Mouse (Mus musculus) urinary bladder, adult 18-20 months (tissue): ENCODE data around the gene Taar2.

Experiments
- DNase-seq, 2 experiments: peaks; one replicate each; pipeline ENCODE4 v3.0.0; 2022; ENCODE audit warnings: low spot score in 2 of 2, mixed read lengths in 2 of 2

Gene Taar2

DNA sequence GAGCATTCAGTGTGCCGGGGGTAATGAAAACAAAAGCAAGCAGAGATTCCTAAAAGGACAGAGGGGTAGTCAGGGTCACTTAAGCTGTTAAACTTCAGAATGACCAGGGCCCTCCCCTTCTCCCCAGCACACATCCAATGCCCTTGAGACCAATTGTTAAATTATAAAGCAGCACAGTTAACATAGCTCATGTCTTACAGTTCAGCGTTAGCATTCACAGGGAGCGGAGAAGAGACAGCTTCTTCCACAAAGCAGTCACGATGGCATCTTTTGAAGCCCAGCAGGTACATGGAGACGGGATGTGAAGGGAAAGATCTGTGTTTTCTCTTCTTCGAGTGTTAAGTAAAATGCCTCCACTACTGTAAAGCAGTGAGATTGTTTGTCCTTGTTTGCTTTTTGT is at the start of gene Taar2:
Gene Taar2 (plus strand): TSS at position 261 of the 400 bp plus-strand sequence.
- DNase-seq: no peak

DNA sequence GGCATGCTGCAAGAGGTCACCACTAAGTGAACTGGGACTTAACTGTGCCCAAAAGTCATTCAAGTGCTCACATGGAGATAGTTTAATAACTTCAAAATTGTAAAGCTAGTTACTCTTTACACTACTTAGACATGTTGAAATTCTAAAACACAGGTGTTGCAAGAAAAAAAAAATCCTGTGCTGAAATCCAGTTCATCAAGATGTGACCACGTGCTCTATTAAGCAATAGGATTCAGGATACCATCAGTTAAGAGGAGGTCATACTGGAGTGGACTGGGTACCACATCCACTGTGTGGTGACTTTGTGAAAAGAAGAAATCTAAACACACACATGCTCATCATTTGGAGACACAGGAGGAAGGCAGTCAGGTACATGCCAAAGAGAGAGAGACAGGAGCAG is 45.4 kb upstream of the Taar2 start:
- DNase-seq: no peak

DNA sequence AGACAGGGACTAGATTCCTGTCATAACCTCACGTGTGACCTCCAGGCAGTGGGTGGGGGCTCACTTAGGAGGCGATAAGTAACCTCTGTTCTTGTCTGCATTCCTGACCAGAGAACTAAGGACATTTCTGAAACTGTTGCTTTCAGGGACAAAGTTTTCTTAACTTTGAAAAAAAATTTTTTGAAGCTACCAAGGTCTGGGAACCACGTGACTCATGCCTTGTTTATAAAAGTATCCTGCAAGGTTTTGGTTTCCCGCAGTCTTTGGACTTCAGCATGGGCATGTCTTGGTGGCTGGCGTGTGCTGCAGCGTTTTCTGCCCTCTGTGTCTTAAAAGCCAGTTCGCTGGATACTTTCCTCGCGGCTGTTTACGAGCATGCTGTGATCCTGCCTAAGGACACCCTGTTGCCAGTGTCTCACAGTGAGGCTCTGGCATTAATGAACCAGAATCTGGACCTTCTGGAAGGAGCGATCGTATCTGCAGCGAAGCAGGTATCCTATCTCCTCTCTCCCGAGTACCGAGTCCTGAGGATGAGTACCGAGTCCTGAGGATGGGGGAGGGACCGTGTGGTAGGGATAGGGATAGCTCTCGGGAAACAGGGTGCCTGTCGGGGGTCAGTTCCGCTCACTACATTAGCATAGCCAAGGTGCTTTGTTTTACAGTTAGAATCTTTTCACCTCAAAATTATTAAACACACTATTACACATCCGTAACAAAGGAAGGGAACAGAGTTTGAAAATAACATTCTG is 43.6 kb upstream of the Taar2 start, which contains the start of gene Vnn1:
Gene Vnn1 (plus strand): TSS at position 88 of the 749 bp plus-strand sequence.
- DNase-seq: no peak

DNA sequence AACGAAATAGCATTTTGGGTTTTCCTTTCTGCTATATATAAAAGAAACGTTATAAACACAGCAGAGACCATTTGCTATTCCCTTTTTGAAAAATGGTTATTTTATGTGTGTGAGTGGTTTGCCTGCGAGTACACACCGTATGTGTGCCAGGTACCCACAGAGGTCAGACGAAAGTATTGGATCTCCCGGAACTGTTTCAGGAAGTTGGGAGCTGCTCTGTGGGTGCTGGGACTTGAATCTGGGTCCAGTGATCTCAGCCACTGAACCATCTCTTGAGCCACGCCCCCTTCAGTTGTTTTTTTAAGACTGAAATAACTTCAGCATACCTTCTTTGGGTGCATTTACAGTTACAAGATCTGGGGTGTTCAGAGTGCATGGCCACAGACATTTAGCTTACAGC is 43.0 kb upstream of the Taar2 start:
- no peak for DNase-seq

DNA sequence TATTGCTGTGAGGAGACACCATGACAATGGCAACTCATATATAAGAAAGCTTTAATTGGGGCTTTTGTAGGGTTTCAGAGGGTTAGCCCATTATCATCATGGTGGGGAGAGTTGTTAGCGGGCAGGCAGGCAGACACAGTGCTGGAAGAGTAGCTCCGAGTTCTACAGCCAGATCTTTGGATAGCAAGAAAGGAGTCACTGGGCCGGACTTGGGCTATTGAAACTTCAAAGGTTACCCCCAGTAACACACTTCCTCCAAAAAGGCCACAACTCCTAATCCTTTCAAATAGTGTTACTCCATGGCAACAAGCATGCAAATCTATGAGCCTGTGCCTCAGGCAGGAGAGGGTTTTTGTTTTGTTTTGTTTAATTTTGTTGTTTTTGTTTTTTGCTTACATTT is 37.3 kb upstream of the Taar2 start:
- DNase-seq: no peak

DNA sequence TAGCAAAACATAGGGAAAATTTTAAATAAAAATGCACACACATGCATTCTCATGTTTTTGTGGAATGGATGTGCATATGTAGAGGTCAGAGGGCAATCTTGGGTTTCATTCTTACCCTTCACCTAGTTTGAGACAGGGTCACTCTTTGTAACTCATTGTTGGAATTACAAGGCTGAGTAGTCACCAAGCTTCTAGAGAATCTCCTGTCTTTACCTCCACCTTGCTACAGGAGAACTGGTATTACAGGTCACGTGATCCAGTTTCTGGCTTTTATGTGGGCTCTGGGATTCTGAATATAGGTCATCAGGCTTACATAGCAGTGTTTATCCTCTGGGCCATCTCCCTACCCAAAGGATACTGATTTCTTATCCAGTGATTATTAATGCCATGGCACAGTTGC is 32.7 kb upstream of the Taar2 start:
- DNase-seq: no peak

DNA sequence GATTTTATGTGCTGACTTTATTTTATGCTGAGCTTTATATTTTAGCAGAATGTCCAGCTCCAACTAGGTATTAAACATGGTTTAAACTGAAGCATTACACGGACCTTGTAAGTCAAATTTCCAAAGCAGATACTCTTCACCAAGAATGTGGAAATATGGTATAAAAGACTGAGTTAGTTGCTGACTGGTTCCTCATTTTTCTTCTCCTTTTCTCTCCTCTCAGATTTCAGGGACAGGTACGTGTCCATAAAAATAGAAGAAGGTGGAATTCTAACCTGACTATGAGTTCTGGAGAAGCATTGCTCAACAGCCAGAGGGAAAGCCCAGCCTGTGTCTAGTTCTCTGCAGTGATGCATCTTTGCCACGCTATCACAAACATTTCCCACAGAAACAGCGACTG is 18.3 kb upstream of the Taar2 start, which contains the start of gene Taar1:
Gene Taar1 (plus strand): TSS at position 301 of the 400 bp plus-strand sequence.
- DNase-seq: no peak

DNA sequence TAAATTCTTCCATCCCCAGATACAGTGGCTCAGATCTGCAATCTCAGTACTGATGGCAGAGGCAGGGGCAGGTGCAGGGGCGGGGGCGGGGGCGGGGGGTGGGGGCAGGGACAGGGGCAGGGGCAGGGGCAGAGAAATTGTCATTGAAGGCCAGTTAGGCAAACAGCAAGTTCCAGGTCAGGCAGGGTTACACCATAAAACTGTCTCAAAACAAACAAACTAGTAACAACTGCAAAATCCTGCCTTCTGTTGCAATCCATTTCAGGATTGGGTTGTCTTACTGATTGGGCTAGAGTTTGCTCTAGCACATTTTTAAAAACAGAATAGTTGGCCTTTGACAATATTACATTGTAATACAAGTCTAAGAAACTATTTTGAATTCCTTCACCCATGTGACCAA is 15.9 kb upstream of the Taar2 start:
- DNase-seq: no peak

DNA sequence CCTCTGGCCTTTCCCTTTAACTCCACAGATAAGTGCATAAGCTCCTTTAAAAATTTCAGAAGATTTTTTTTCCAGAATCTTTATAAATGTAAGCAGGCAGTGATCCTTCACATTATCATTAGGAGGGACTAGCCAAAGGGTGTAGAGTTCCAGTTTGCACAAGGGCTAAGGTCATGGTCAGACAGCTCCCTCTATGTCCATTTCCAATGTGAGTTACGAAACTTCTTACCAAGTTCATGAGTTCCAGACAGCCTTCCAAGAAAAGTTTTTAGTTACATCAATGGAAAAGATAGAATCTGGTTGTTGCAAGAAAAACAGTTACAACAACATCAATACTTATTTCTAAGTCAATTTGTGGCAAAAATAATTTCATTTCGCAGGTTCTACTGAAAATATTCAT is 14.4 kb upstream of the Taar2 start:
- no peak for DNase-seq

DNA sequence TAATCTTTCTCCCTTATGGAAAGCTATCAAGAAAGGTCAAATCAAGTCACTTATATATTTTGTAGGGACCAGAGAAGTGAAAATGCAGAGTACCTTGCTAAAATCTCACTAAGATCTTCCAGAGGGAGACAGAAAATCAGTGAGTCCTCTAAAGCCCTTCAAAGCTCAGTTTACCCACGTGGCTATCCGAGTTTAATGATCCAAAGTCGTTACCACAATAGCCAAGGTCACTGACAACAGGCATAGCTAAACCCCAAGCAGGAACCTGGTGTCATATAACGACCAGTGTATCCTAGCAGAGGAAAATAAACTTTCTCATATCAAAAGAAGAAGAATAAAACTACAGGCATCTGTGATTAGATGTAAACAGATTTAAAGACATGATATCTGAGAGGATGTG is 759 bp upstream of the Taar2 start:
- no peak for DNase-seq

DNA sequence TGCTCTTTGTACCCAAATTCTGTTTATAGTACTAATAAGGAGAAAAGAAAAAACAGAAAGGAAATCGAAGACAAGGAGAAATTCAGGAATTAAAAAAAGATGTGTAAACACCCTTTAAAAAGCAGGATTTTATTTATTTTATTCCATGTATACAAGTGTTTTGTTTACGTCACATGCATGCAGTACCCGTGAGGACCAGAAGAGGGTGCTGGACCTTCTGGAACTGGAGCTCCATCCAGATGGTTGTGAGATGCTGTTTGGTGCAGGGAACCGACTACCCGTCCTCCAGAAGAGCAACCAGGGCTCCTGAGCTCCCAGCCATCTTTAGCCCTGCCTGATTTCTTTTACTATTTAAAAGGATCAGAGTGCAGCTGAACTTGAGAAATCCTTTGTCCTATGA is 4.1 kb downstream of the Taar2 start:
- no peak for DNase-seq

DNA sequence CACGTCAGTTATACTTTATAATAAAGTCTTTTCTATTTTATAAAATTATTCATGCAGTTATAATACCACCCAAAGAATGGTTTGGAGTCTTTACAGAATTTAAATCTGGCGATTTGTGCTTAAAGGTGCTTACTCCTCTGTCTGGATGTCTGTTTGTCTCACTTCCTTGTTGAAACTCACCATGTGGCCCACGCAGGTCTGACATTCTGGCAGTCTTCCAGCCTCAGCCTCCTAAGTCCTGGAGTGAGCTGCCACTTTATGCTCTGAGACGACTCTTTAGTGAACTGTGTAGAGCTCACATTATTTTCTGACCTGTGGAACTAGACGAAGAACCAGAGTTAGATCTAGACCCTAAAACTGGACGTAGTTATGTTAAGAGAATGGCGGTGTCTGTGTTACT is 9.7 kb downstream of the Taar2 start:
- DNase-seq: no peak

DNA sequence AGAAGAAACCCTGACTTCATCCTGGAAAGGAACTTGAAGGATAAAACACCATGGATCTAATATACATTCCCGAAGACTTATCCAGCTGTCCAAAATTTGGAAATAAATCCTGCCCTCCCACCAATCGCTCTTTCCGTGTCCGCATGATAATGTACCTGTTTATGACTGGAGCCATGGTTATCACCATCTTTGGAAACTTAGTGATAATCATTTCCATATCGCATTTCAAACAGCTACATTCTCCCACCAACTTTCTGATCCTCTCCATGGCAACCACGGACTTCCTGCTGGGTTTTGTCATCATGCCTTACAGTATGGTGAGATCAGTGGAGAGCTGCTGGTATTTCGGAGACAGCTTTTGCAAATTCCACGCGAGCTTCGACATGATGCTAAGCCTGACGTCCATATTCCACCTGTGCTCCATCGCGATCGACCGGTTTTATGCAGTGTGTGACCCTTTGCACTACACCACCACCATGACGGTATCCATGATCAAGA is 11.2 kb downstream of the Taar2 start, which contains the start of gene Taar3:
Gene Taar3 (plus strand): TSS at position 51 of the 498 bp plus-strand sequence.
- DNase-seq: no peak

DNA sequence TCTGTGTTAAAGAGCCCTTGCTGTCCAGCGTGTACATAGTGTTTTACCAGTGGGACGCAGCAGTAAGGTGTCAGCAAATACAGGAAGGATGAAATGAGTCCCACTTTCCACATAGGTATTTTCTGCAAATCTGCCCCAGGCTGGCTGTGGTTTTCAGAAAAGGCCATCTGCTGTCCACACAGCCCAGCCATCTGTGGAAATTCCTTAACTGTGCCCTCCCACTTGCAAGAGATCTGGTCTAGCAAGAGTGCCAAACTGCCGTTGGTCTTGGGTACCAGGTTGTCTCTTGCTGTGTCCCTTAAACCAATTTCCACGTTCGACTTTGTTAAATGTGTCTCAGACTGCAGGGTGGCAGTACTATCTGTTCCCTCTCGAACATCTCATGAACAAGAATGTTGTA is 13.3 kb downstream of the Taar2 start:
- no peak for DNase-seq

DNA sequence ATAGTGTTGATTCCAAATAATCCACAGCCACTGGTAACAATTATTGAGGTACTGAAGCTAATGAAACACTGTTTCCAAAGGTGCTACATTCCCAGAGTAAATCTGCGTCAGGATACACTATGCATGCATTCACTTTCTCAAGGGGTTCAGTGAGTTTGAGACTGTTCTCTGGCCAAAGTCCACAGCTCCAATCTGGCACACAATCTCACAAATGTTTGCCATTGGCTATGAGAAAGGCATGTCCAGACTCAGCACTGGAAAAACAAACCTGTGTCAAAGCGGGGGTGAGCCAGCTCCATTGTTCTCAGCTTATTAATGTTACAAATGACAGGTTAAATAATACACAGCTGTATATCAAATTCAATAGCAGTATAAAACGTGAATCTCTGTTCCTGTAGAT is 20.7 kb downstream of the Taar2 start:
- peak; percentile 15 to 58 for DNase-seq

DNA sequence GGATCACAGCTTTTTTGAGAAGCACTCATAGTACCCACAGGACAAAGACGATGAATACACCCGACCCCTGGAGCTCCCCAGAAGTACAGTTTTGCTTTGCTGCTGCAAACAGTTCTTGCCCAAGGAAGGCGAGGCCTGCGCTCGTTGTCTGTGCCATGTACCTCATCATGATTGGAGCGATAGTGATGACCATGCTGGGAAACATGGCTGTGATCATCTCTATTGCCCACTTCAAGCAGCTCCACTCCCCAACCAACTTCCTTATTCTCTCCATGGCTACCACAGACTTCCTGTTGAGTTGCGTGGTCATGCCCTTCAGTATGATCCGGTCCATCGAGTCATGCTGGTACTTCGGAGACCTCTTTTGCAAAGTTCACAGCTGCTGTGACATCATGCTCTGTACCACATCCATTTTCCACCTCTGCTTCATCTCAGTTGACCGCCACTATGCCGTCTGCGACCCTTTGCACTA is 22.1 kb downstream of the Taar2 start, which contains the start of gene Taar4:
Gene Taar4 (plus strand): TSS at position 51 of the 472 bp plus-strand sequence.
- DNase-seq: no peak

DNA sequence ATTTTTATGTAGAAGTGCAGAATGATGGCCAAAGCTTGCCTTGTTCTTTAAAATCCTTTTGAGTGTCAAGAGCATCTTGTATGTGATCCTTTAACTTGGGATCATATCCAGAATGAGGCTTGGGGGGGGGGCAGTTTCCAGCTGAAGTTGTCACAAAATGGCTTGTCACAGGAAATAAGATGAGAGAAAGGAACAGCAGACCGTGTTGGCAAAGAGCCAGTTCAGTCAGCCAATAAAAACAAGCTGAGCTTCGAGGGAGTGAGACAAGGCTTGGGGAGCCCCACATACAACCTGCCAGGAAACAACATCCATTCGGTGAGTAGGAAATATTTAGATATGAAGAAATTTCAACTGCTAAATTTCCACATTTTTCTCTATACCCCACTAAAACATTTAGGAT is 25.1 kb downstream of the Taar2 start:
- no peak for DNase-seq

DNA sequence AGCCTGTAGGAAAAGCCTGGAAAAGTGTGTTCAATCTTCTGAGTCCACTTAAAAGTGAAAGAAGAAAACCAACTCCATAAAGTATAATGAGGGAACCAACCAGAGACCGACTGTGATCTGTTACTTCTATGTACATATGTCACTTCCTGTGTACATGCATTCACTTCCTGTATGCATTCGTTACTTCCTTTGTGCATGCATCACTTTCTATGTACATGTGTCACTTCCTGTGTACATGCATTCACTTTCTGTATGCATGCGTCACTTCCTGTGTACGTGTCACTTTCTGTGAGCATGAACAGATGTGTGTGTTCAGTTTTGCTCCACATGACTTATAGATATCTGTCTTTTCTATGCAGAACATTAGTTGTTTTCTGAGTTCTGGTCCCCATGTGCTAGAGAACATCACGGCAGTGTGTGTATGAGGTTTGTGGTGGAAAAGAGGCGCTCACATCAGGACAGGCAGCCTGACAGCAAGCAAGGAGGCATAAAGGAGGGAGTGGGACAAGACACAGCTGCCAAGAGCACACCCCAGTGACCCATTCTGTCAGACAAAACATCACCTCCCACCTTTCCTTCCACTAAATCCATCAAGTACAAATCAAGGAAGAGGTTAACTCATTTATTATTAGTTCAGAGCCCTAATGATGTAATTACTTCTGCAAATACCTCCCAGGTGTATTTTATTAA is 26.7 kb downstream of the Taar2 start:
- DNase-seq: no peak

DNA sequence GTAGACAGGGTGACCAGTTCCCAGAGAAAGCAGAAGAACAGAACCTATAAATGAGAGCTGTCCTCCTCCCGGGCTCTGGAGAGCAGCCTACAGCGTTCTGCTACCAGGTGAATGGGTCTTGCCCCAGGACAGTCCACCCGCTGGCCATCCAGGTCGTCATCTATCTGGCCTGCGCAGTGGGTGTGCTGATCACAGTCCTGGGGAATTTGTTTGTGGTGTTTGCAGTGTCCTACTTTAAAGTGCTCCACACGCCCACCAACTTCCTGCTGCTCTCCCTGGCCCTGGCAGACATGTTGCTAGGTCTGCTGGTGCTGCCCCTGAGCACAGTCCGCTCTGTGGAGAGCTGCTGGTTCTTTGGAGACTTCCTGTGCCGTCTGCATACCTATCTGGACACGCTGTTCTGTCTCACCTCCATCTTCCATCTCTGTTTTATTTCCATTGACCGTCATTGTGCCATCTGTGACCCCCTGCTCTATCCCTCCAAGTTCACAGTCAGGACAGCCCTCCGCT is 32.3 kb downstream of the Taar2 start, which contains the start of gene Taar5:
Gene Taar5 (plus strand): TSS at position 51 of the 510 bp plus-strand sequence.
- no peak for DNase-seq

DNA sequence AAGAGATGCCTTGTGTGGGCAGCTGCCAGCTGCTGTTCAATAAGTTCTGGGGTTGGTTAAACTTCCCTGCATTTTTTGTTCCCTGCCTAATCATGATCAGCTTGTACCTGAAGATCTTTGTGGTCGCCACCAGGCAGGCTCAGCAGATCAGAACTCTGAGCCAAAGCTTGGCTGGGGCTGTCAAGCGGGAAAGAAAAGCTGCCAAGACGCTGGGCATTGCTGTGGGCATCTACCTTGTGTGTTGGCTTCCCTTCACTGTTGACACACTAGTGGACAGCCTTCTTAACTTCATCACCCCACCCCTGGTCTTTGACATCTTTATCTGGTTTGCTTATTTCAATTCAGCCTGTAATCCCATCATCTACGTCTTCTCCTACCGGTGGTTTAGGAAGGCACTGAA is 32.9 kb downstream of the Taar2 start:
- DNase-seq: no peak

DNA sequence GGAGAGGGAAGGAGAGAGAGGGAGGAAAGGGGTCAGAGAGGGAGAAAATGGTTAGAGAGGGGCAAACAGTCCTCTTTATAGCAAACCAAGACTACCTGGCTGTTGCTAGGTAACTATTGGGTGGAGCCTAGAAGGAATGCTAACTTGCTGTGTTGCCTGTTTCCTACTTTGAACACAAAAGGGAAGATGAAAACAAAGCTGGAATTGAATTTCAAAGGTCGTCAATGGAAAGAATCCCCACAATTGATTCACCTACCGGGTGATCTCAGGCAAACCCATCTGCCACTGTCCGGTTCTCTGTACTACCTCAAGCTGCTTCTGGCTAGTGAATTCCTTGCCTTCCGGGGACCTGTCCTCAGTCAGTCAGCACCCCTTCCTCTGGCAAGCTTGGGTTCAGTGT is 39.6 kb downstream of the Taar2 start:
- DNase-seq: no peak

DNA sequence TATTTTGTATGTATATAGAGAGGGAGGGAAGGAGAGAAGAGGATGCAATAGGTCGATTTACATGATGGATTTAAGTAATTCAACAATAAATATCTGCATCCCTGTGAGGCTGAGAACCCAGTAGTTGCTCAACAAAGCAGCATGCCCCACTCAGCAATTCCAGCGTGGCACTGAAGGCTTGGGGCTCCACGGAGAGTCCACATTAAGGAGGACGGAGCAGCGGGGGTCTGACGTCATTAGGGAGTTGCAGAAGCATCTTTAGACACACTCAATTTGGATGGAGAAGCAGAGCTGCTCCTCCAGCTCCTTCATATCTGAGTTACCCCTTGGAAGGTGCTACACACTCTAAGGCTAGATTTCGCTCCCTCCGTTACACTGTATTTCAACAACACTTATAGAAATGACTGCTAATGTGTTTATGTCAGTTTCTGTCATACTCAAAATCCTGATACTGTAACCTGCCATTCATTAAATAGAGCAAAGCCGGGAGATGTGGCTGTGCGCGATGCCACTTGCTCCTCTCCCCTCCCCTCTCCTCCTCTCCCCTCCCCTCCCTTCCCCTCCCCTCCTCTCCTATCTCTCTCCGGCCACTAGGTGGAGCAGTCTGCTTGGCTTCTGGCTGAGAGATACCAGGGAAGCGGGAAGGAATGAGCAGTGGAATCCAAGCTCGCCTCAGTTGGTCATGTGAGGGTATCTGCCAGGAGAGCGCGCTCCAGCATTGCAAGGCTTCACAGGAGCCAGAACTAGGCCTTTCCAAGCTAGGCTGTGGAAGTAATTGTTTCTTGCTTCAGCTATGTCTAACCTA is 40.7 kb downstream of the Taar2 start:
- peak; percentile 34 to 47 for DNase-seq
